Mouse (Mus musculus) gastrocnemius, postnatal 25 days (tissue): Measurements from ENCODE around the gene Pbx1. TPM values are rescaled to one million over a fixed set of nuclear protein-coding genes. Genes with fewer than 3 reads are reported as not detected.

Experiments used
- DNase-seq: peaks from one replicate; pipeline ENCODE4 v3.0.0; 2022
- total RNA-seq, 2 experiments: library from RNA; stranded (reverse); gene quantifications; 1 replicate in 1 of 2; 2 replicates in 1 of 2; pipeline ENCODE4 v1.2.3; 2021

Gene Pbx1
- total RNA-seq, 2 experiments from 2014 or later = 19.3 to 19.9 TPM

GRCm38 (mm10) chr1:168268224-168268623, 163.8 kb downstream of the Pbx1 start:
- no peak for DNase-seq

DNA sequence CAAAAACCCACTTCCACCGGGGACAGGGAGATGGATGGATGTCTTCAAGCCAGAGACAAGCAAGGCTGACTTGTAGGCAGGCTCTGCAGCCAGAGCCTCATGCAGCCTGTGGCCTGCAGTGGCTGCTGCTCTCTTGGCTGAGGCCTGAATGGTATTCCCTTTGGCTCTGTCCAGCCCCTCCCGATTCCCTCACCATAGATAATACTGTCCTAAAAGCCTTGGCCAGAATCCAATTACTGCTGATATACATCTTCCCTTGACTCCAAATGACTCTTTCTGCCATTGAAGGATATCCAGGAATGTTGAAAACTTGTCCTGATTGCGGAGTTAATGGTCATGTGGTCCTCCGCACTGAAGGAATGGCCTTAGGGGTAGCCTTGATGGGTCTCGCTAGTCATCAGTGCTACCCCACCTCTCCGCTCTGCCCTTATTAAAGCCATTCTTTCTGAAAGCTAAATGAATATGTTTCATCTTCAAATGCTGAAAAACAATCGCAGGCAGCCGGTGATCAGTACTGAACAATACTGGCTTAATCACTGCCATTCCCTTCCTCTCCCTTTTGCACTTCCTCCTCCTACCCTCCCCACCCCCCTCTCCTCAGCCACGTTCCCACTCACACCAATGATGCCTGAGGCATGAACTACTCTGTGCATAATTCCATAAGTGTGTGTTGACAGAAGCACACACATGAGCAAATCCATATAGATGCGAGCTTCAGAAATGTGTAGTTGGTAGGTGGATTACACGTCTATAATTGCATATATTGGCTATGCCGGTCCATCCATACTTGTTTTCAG, 166.3 kb downstream of the Pbx1 start:
- no peak for DNase-seq

GRCm38 (mm10) chr1:168265090-168265489, 167.0 kb downstream of the Pbx1 start:
- DNase-seq = no peak

DNA sequence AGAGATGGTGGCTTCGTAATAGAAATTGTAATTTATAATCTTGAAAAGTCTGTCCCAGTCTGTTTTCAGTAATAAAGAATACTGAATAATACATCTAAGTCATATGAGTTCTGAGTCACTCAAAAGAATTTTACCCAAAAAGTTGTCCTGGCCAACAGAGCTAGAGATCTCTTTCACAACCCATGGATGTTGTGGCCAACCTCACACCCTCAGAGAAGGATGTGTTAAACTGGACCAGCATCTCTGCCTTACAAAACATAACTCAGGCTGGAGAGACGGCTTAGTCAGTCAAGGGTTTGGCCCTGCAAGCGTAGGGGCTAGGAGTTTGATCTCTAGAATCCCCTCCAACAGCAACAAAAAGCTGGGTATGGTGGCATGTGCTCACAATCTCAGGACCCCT, 171.7 kb downstream of the Pbx1 start:
- DNase-seq = no peak

DNA sequence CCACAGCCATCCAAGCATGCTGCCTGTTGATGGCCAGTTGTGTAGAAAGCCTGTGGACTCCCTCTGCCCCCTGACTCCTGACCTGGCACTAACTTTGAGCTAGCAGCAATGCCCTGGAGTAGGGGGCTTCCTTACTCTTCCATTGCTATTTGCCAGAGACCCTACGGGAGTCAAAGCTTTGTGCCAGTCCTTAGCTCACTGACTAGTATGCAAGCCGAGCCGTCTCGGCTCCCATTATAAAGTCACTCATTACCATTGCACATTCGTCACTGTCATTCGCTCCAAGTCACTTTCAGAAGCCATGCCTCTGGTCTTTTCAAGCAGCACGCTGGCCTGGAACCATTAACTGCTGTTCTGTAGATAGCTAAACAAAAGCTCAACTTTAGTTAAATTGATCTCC, 173.2 kb downstream of the Pbx1 start:
- DNase-seq = no peak

DNA sequence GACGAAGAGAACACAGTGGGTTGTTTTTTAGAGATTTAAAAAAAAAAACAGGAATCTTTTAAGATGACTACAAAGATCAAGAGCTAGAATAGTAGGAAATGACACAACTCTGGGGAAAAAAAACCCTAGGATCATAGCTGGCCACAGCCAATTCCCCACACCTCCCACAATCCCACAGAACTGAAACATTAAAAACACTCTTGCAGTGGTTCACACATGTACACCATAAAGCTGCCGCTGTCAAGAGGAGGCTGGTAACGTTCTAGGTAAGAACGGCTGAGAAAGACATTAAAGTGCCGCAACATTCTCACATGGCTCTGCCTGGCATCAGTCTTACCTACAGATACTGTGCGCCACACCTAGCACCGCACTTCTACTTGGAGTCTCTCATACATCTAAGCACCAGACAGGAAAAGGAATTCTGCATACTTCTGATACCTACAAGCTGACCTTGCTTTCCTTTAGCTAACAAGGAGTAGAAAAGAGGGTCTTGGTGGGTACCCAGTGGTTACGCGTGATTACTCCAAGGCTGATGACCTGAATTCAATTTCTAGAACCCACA, 176.6 kb downstream of the Pbx1 start:
- DNase-seq = no peak

- peak; percentile 53 for DNase-seq
Observed at GRCm38 (mm10) chr1:168246968-168247724, 184.9 kb downstream of the Pbx1 start.

GRCm38 (mm10) chr1:168245539-168245938, 186.5 kb downstream of the Pbx1 start:
- no peak for DNase-seq

- no peak for DNase-seq
Observed at GRCm38 (mm10) chr1:168243759-168244158, 188.3 kb downstream of the Pbx1 start.

- no peak for DNase-seq
Observed at GRCm38 (mm10) chr1:168243068-168243467, 189.0 kb downstream of the Pbx1 start.

DNA sequence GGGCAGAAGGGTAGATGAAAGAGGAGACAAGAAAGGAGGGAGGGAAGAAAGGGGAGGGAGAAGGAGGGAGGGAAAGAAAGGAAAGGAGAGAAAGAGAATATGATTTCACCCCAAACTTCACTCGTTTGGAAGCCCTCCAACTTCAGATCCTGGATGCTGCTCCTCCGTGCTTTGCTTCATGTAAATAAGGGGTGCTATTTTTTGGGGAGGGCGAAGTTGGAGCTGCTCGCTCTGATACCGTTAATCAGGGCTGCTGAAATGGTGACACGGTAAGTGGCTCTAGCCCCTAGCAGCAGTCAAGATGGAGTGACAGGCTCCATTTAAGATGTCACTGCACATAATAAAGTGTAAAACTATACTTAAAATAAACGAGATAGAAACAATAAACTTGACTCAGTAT, 190.8 kb downstream of the Pbx1 start:
- no peak for DNase-seq

DNA sequence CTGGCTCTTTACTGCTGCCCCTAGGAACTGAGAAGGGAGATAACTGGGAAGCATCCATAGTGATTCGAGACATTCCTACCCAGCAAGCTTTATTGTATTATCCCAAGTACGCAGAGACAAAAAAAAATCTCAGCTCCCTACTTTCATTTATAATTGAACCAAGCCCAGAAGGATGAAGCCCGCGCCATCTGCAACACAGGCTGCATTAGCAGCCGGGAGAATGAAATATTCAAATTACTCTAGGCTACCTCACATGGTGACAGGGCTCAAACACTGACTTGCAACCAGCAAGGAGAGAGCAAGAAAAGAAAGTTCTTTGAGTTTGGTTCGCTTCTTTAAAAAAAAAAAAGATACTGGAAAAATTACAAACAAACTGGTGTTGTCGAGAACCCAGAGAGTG, 191.2 kb downstream of the Pbx1 start:
- no peak for DNase-seq

DNA sequence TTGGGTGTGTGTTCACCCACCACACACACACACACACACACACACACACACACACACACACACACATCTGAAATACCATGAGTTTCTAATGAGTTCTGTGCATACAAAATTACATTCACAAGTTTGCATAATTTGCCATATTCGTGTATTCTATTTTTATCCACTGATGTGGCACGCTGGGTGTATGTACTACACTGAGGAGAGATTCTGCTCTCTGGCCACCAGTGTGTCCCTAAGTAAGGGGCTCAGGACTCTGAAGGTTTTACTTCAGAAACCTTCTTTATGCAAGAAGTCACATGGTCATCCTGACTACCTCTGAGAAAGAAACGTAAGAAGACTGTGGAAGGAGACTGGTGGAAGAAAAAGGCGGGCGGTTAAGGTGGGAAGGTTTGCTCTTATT, 191.7 kb downstream of the Pbx1 start:
- DNase-seq = no peak

GRCm38 (mm10) chr1:168236101-168236500, 196.0 kb downstream of the Pbx1 start:
- no peak for DNase-seq

DNA sequence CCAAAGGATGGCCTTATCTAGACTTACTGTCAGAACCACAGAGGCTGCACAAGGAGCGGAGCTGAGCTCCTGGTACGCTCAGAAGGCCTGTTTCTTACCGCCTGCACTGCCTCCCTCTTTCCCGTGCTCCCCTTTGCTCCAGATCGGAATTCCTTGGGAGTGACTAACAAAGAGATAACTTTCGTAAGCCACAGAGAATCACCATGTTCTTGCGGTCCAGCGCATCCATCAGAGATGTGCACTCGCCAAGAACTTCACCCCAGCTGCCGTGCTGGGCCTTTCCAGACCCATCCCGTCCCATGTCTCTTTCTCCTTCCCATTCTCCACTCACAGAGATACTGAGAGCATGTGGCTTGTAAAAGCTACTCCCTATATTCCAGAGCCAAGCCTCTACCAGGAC, 197.7 kb downstream of the Pbx1 start:
- no peak for DNase-seq

DNA sequence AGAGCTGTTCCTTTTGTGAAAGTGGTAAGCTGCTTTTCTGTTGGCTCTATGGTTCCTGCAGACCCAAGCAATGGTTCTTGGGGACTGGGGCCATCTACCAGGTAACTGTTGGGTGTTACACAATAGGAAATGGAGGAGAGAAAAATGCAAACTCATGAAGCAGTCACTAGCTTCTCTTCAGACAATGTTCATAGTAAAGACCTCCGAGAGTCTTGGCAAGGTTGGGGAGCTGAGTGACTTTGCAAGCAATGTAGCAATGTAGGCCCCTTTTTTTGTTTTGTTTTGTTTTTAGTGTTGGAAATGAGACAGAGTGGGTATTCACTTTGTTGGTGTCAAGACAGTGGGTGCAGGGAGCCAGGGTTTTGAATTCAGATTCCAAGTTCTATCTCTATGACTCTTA, 198.9 kb downstream of the Pbx1 start:
- DNase-seq = no peak

DNA sequence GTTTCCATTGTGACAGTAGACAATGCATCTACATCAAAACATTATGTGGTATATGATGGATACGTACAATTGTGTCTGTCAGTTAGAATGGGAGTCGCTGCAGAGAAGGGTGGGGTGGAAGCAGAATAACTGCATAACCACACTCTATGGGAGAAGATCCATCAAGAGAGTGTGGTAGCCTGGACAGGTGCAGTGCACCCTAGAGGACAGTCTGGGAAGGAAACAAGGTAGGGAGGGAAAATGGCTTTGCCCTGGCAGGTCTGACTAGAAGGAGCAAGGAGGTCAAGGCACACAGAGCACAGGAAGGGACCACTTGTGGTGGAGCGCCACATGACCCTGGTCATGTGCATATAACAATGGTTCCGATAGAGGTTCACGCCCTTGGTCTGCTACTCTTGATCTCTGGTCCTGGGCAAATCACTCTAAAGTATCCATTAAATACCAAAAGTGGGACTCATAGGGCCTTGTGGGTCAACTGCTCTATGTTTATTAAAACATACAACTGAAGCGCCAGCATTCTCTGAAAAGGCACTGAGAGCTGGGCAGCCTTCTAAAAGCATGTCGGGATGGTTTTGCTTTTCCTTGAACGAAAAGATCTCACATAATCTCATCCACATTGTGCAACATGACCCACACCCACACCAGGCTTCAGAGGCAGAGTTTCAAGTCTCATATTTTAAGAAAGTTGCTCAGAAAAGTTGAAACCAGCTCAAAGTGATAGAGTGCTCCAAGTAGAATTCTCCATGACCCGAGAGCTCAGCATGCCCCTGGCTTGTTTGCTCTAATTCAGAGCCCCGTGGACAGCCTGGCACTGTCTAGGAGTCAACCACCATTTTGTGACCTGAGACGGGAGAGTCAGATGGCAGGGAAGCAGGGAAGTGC, 200.3 kb downstream of the Pbx1 start:
- DNase-seq = no peak

- no peak for DNase-seq
Observed at GRCm38 (mm10) chr1:168230858-168231257, 201.2 kb downstream of the Pbx1 start.

DNA sequence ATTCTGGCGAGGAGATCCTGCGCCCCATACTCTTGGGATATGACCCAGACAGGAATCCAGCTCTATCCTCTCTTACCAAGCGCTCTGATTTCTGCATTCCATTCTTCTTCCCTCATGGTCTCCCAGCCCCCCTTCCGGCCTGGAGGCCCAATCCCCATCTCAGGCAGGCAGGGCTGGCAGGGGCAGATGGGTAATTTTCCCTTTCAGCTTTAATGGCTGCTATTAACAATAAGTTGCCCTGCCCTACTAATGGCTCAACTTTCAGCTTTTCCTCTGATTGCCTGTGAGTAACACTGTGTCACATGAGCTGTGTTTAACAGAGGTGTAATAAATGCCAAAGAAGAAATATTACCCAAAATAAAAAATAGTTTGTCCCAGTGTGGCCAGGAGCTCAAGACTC, 201.9 kb downstream of the Pbx1 start:
- DNase-seq = no peak

- no peak for DNase-seq
Observed at GRCm38 (mm10) chr1:168228756-168229526, 203.1 kb downstream of the Pbx1 start.

DNA sequence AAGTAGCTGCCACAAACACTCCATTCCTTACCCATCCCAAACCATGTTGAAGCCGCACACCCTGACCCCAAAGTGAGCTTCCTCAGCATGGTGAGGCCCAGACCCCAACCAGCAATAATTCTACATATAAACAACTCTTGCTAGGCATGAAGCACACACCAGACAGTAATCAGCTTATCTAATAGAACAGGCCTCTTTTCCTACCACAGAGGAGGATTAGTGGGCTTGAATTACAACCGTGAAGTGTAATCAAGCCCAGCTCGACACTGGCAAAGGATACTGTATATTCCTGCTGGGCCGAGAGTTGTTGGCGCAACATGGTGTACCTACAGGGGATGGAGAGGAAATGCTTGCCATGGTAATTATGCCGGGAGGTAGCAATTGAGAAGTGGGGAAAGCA, 205.9 kb downstream of the Pbx1 start:
- DNase-seq = no peak
